8 mouse cellular contexts compared by ENCODE assay signal in genomic region chr2:32535501-32535991, GRCm38 (mm10). TPM values are rescaled to one million over a fixed set of nuclear protein-coding genes. Genes with fewer than 3 reads are reported as not detected.
DNase-seq lines count a peak whose midpoint lies in the region; ATAC-seq and TF ChIP-seq lines count a peak whose summit lies in the region.

No protein-coding gene starts in this region.

- no peak for TF ChIP-seq POLR2A in bone marrow, adult 2 months (IDR thresholded peaks at IDR 0.05; ENCODE audit: borderline replicate concordance, control insufficient read depth, low read depth, low read length)

- no peaks in the 10 kb centered on the region for H3K9me3 ChIP-seq in G1E (replicated peaks)
- no peaks in the 10 kb centered on the region; the same call in 1 of the 2 replicates for H3K9me3 ChIP-seq in erythroblast, embryonic 14.5 days (ENCODE audit: control insufficient read depth, low read length)
- H3K9me3 ChIP-seq in heart, embryonic 16.5 days (replicated peaks; ENCODE audit: control insufficient read depth, low read length): no peaks in the 10 kb centered on the region
- no peaks in the 10 kb centered on the region for H3K9me3 ChIP-seq in lung, embryonic 14.5 days (ENCODE audit: low read depth, low read length)

- H3K4me1 ChIP-seq in G1E (ENCODE audit: insufficient read depth, low read depth, low read length): peaks cover 64% of the 10 kb centered on the region
- peaks cover 5% of the 10 kb centered on the region for H3K4me1 ChIP-seq in bone marrow, adult 2 months (ENCODE audit: control insufficient read depth, insufficient read depth, low read length)
- H3K4me1 ChIP-seq in erythroblast, embryonic 14.5 days (ENCODE audit: control insufficient read depth): peaks cover 20% of the 10 kb centered on the region
- peaks cover 46% of the 10 kb centered on the region for H3K4me1 ChIP-seq in heart, embryonic 16.5 days (ENCODE audit: control insufficient read depth, insufficient read depth, low read length)
- H3K4me1 ChIP-seq in lung, embryonic 14.5 days (ENCODE audit: insufficient read depth): peaks cover 30% of the 10 kb centered on the region

- peak overlapping the region; percentile 96 for H3K27ac ChIP-seq in bone marrow, adult 2 months (ENCODE audit: control insufficient read depth, insufficient read depth, low read depth, low read length, poor library complexity)
- H3K27ac ChIP-seq in heart, embryonic 16.5 days (ENCODE audit: low read length): peak overlapping the region; percentile 91
- H3K27ac ChIP-seq in lung, embryonic 14.5 days (ENCODE audit: low read depth): peak overlapping the region; percentile 97

- H3K4me2 ChIP-seq in heart, embryonic 16.5 days (ENCODE audit: low read depth, low read length): peak overlapping the region; percentile 87
- H3K4me2 ChIP-seq in lung, embryonic 14.5 days: peak overlapping the region; percentile 92

- TF ChIP-seq CTCF in G1E (IDR thresholded peaks at IDR 0.05; ENCODE audit: low read depth, low read length): no peak
- TF ChIP-seq CTCF in bone marrow, adult 2 months (IDR thresholded peaks at IDR 0.05; ENCODE audit: control insufficient read depth, insufficient read depth, low read length): no peak
- TF ChIP-seq CTCF in lung, embryonic 14.5 days (IDR thresholded peaks at IDR 0.05; ENCODE audit: low read depth): no peak

- H3K36me3 ChIP-seq in G1E (replicated peaks): peaks cover 22% of the 10 kb centered on the region
- H3K36me3 ChIP-seq in erythroblast, embryonic 14.5 days (ENCODE audit: control insufficient read depth): no peaks in the 10 kb centered on the region
- no peaks in the 10 kb centered on the region for H3K36me3 ChIP-seq in heart, embryonic 16.5 days (ENCODE audit: control insufficient read depth, insufficient read depth)
- H3K36me3 ChIP-seq in lung, embryonic 14.5 days (ENCODE audit: insufficient read depth): no peaks in the 10 kb centered on the region

- WGBS in bone marrow, adult 2 months: under 1% methylated on average over 56 of the region's 56 CpGs
- WGBS in heart, embryonic 16.5 days: under 1% methylated on average over 55 of the region's 56 CpGs
- WGBS in lung, embryonic 14.5 days: under 1% methylated on average over 55 of the region's 56 CpGs

- no peak for ATAC-seq in G1E (ENCODE audit: extremely low read depth, insufficient number of reproducible peaks, low FRiP score, poor library complexity, severe bottlenecking)
- ATAC-seq in heart, embryonic 16.5 days (replicated peaks; ENCODE audit: extremely low read depth, insufficient read depth, low FRiP score): peak; percentile 29
- peak; percentile 1; the same call in 1 of the 2 replicates for ATAC-seq in lung, embryonic 14.5 days (ENCODE audit: insufficient read depth)

- DNase-seq in G1E (ENCODE audit: low spot score): peak; percentile 53
- peak; percentile 88 for DNase-seq in kidney, postnatal 14 days
- peak; percentile 70 for DNase-seq in lung, embryonic 14.5 days
- peak; percentile 53 for DNase-seq in retina, postnatal 1 day
- no peak for DNase-seq in thymus, adult 18-20 months

- H3K4me3 ChIP-seq in G1E (ENCODE audit: low read depth, low read length): peak overlapping the region; percentile 87
- H3K4me3 ChIP-seq in bone marrow, adult 2 months (replicated peaks; ENCODE audit: control insufficient read depth, low read depth, low read length): peak overlapping the region; percentile 76
- H3K4me3 ChIP-seq in erythroblast, embryonic 14.5 days (replicated peaks): peak overlapping the region; percentile 79
- H3K4me3 ChIP-seq in heart, embryonic 16.5 days (ENCODE audit: low read length): peak overlapping the region; percentile 86
- H3K4me3 ChIP-seq in lung, embryonic 14.5 days (ENCODE audit: low read depth, low read length): peak overlapping the region; percentile 91

- H3K27me3 ChIP-seq in G1E (ENCODE audit: insufficient read depth, low read length): peaks cover 26% of the 10 kb centered on the region; the same call in 1 of the 2 replicates
- H3K27me3 ChIP-seq in erythroblast, embryonic 14.5 days (ENCODE audit: control insufficient read depth): peaks cover 66% of the 10 kb centered on the region
- no peaks in the 10 kb centered on the region for H3K27me3 ChIP-seq in heart, embryonic 16.5 days (ENCODE audit: control insufficient read depth, insufficient read depth, low read length)
- H3K27me3 ChIP-seq in lung, embryonic 14.5 days (ENCODE audit: insufficient read depth, low read length): no peaks in the 10 kb centered on the region

- peak overlapping the region; percentile 91 for H3K9ac ChIP-seq in heart, embryonic 16.5 days (ENCODE audit: low read length)
- peak overlapping the region; percentile 89 for H3K9ac ChIP-seq in lung, embryonic 14.5 days

RNA-seq across cellular contexts. Expression of gene Fam102a, which starts 0.4 kb away (rescaled TPM):
- total RNA-seq in G1E (2014; fragmentation: Nextera tagmentation) (33.6 and 35.0 TPM in 2 replicates), G1E (2017) (28.7 and 30.1 TPM in 2 replicates)
- polyA plus RNA-seq in G1E (2012): 28.9 and 32.7 TPM in 2 replicates
- polyA plus RNA-seq in bone marrow, adult 2 months (2011; ENCODE audit: insufficient read depth, insufficient read length, low replicate concordance, missing spikeins): 5.4 and 9.7 TPM in 2 replicates
- 0.03 and 0.06 TPM in 2 replicates for polyA plus RNA-seq in erythroblast, embryonic 14.5 days (2012)
- polyA plus RNA-seq in heart, embryonic 16.5 days (2015; fragmentation: Nextera tagmentation; extraction: Ambion mirVana): 5.8 and 6.6 TPM in 2 replicates
- polyA plus RNA-seq in lung, embryonic 14.5 days (2014; fragmentation: Nextera tagmentation; extraction: Ambion mirVana): 18.4 and 19.9 TPM in 2 replicates

RNA-seq across cellular contexts. Expression of gene Dpm2, which starts 35.1 kb away (rescaled TPM):
- total RNA-seq in G1E (2014; fragmentation: Nextera tagmentation): 74.6 and 85.4 TPM in 2 replicates
- total RNA-seq in G1E (2017): 59.3 and 64.4 TPM in 2 replicates
- polyA plus RNA-seq in G1E (2012): 8.2 and 9.4 TPM in 2 replicates
- polyA plus RNA-seq in bone marrow, adult 2 months (2011; ENCODE audit: insufficient read depth, insufficient read length, low replicate concordance, missing spikeins): 27.7 and 54.8 TPM in 2 replicates
- 1.2 and 1.7 TPM in 2 replicates for polyA plus RNA-seq in erythroblast, embryonic 14.5 days (2012)
- 72.1 and 73.0 TPM in 2 replicates for polyA plus RNA-seq in heart, embryonic 16.5 days (2015; fragmentation: Nextera tagmentation; extraction: Ambion mirVana)
- 94.9 and 98.5 TPM in 2 replicates for polyA plus RNA-seq in lung, embryonic 14.5 days (2014; fragmentation: Nextera tagmentation; extraction: Ambion mirVana)

RNA-seq across cellular contexts. Expression of gene Pip5kl1, which starts 39.1 kb away (rescaled TPM):
- total RNA-seq in G1E (2014; fragmentation: Nextera tagmentation) (1.0 TPM in 1 of 2 replicates, not detected in the other), G1E (2017) (0.71 and 1.0 TPM in 2 replicates)
- polyA plus RNA-seq in G1E (2012): 0.11 and 0.13 TPM in 2 replicates
- not detected in 2 replicates for polyA plus RNA-seq in bone marrow, adult 2 months (2011; ENCODE audit: insufficient read depth, insufficient read length, low replicate concordance, missing spikeins)
- not detected in 2 replicates for polyA plus RNA-seq in erythroblast, embryonic 14.5 days (2012)
- polyA plus RNA-seq in heart, embryonic 16.5 days (2015; fragmentation: Nextera tagmentation; extraction: Ambion mirVana): 0.16 and 0.32 TPM in 2 replicates
- polyA plus RNA-seq in lung, embryonic 14.5 days (2014; fragmentation: Nextera tagmentation; extraction: Ambion mirVana): 0.50 and 0.70 TPM in 2 replicates

RNA-seq across cellular contexts. Expression of gene 9430097D07Rik, which starts 39.9 kb away (rescaled TPM):
- total RNA-seq in G1E (2014; fragmentation: Nextera tagmentation): not detected in 2 replicates
- 0.11 TPM in 1 of 2 replicates, not detected in the other for total RNA-seq in G1E (2017)
- polyA plus RNA-seq in G1E (2012): not detected in 2 replicates
- polyA plus RNA-seq in bone marrow, adult 2 months (2011; ENCODE audit: insufficient read depth, insufficient read length, low replicate concordance, missing spikeins): not detected in 2 replicates
- not detected in 2 replicates for polyA plus RNA-seq in erythroblast, embryonic 14.5 days (2012)
- not detected in 2 replicates for polyA plus RNA-seq in heart, embryonic 16.5 days (2015; fragmentation: Nextera tagmentation; extraction: Ambion mirVana)
- 0.20 TPM in 1 of 2 replicates, not detected in the other for polyA plus RNA-seq in lung, embryonic 14.5 days (2014; fragmentation: Nextera tagmentation; extraction: Ambion mirVana)

RNA-seq across cellular contexts. Expression of gene St6galnac4, which starts 51.3 kb away (rescaled TPM):
- total RNA-seq in G1E (2014; fragmentation: Nextera tagmentation): 15.4 and 25.2 TPM in 2 replicates
- 6.7 and 8.1 TPM in 2 replicates for total RNA-seq in G1E (2017)
- polyA plus RNA-seq in G1E (2012): 20.8 and 24.4 TPM in 2 replicates
- polyA plus RNA-seq in bone marrow, adult 2 months (2011; ENCODE audit: insufficient read depth, insufficient read length, low replicate concordance, missing spikeins): 8.6 and 18.7 TPM in 2 replicates
- 0.21 and 0.30 TPM in 2 replicates for polyA plus RNA-seq in erythroblast, embryonic 14.5 days (2012)
- 40.6 and 40.7 TPM in 2 replicates for polyA plus RNA-seq in heart, embryonic 16.5 days (2015; fragmentation: Nextera tagmentation; extraction: Ambion mirVana)
- polyA plus RNA-seq in lung, embryonic 14.5 days (2014; fragmentation: Nextera tagmentation; extraction: Ambion mirVana): 22.0 and 23.8 TPM in 2 replicates

Comparison
In these comparisons a context has a peak if more than half of its experiments do, and no peak if none do; other contexts are left out.
1. DNase-seq: peak in G1E (single experiment), kidney, postnatal 14 days (single experiment), lung, embryonic 14.5 days (single experiment) and retina, postnatal 1 day (single experiment); none in thymus, adult 18-20 months (0 of 2).
2. Peak in every context shown above with its lines, with median percentiles within 50 percentile points of each other: H3K4me3 ChIP-seq and H3K27ac ChIP-seq.